Mouse (Mus musculus): ENCODE measurements at regions not wholly inside any gene's neighbourhood (a gene's known extent, or its start where the extent isn't known, plus 50 kb on each side); places are given as distances from the start of the nearest gene placed in this dataset.

DNA sequence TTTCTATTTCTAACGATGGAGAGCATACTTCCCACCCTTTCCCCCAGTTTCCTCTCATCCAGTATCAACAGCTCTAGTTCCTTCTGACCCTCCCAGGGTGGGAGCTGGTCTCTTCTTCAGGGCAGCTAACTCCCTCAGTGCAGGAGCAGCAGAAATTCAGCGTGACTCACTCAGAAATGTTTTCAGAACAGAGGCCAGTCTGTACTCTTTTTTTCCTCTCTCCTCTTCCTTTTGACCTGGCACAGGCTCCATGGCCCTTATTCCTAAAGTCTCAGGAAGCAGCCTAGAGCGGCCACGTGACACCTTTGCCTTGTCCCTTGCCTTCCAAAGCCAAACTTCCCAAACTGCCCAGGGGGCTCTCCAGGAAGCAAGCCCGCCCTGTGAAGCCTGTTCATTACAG, 55.4 kb downstream of the Pja1 start:
- peak; percentile 49 for DNase-seq (ENCODE audit: low read depth, low spot score)

DNA sequence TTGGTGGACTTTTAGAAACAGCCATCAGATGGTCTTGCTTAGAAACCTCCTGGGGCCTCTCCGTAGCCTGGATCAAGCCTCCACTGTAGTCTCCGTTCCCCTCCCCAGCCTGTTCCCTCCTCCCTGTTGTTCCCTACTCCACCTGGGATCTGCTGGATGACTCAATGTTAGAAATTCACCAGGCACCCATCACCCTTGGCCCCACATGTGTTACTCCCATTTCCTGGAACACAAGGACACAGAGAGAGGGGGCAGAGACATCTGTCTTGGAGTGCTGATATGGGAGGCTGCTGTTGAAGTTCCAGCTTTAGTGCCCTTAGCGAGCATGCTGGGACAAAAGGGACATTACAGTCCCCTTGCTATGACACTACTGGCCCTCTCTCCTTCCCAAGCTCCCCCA, 60.1 kb downstream of the Pja1 start:
- no peak for DNase-seq (ENCODE audit: low read depth, low spot score)

DNA sequence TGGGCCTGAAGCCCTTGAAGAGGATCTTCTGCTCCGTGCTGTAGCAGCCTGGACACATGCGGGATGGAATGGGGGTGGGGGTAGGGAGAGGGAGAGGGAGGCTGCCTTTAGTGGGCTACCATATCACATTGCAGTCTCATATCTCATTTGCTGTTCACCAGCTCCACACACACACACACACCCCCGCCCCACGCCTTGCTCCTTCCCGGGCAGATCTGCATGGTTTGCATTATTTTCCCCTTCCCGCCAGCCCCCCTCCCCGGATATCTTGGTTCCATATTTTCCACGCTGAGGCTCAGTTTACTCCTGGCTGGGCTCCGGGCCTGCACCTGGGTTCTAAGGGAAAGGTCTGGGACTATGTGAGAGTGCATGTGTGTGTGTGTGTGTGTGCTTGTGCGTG, 61.2 kb downstream of the Pja1 start:
- no peak for DNase-seq (ENCODE audit: low read depth, low spot score)

DNA sequence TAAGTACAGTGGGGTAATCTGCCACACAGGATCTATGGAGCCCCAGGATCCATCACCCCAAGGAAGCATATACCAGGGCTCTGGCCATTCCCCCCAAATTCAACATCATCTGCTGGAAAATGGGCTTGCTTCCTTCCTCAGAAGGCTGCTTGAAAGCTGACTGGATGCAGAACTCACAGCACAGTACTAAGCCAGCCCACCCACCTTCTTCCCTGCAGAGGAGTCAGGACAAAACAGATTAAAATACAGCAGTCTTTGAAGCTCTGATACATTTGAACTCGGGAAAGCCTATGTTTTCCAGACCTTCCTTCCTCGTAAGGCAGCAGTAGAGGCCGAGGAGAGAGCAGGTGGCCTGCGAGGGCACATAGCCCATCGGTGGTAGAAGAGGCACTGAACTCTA, 61.7 kb downstream of the Pja1 start:
- no peak for DNase-seq (ENCODE audit: low read depth, low spot score)

DNA sequence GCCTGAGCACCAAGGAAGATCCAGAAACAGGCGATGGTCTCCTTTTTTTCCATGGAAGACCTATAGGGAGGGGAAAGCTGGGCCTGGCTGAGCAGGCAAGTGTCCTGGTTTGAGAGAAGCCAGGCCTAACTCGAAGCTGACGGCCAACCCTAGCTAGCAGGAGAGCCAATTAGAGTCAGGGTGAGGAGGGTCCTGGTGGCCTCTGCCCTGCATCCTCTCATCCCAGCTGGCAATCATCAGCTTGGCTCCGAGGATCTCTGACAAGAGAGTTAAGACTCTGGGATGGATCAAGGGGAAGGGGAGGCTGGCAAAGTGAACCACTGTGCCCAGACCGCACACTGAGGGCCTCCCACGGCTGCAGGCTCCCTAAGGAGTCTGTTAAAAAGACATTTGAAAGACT, 62.3 kb downstream of the Pja1 start:
- DNase-seq (ENCODE audit: low read depth, low spot score): no peak

DNA sequence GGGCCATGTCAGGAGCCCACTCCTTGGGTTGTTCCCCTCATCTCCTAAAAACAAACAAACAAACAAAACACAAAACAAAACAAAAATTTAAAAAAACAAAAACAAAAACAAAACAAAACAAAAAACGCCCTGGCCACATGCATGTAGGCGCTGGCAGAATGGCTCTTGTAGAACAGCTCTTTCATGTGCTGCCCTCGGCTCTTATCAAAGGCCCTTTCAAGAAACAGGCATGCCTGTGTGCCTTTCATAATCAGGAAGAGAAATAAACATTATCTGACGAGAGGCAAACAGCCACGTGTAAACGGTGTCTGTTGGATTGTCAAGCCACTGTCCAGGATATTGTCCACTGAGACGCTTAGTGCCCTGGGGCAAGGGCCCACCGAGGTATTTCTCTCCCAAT, 65.2 kb downstream of the Pja1 start:
- no peak for DNase-seq (ENCODE audit: low read depth, low spot score)

DNA sequence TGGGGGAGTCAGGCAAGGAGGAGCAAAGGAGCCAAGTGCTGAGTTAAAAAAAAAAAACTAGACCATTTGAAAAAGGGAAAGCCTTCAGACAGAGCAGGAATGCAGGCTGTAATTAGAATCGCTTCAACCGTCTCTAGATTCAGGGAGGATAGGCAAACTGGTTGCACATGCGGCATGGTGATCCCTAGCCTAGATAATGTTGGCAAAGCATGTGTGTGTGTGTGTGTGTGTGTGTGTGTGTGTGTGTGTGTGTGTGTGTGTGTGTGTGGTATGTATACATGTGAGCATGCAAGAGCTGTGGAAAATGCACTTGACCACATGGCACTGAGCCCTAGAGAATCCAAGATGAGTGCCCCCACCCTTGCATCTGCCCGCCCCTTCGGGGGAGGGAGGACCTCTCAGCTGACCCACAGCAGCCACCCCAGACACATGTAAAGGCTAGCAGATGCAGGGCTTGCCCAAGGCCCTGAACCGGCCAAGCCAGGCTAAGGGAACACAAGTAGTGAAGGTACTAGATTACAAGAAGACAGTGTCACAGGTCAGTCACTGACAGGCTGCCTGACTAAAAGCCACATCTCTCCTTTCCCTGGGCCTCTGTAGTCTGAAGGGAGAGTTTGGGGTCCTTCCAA, 67.4 kb downstream of the Pja1 start:
- DNase-seq (ENCODE audit: low read depth, low spot score): no peak

DNA sequence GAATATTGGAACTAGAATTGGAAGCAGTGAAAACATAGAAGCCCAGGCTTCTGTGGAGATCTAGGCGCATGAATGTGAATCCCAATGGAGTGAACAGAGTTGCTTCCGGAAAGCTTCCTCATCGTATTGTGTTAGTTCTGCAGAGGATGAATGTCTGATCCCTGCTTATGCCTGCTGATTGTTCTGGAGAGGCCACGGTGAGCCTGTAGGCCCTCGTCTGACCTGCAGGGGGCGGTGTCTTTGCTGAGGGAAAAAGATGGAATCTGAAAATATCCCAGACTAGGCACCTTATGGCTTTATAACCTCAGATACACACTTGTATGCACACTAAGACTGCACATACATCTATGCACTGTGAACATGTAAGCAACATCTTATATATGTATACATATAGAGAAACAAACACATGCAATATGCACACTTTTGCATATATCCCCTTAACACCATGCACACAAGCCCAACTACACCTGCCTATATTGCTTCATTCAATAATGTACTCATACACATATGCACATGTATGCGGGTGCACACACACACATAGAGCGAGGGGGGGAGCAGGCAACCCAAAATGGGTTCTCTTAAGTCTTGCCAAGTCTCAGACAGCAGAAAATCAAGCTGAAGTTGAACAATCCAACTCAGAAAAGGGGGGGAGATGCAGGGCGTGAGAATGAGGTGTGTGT, 68.1 kb downstream of the Pja1 start:
- peak; percentile 26 for DNase-seq (ENCODE audit: low read depth, low spot score)

DNA sequence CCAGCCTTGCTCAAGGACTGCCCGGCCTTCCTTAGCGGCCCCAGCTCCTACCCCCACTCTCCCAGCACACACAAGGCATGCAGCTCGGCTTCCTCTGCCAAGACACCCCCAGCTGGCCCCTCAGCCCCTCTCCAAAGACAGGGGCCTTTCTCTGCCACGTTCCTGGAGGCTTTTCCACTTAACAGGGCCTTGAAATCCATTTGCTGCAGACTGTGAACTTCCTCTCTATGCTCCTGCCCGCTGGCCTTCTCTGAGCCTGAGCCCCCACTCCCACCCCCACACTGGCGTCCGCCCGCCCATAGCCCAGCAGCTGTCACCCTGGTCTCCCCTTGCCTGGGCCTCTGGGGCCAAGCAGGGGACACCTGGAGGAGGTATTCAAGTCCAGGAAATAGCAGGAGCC, 73.7 kb downstream of the Pja1 start:
- no peak for DNase-seq (ENCODE audit: low read depth, low spot score)

DNA sequence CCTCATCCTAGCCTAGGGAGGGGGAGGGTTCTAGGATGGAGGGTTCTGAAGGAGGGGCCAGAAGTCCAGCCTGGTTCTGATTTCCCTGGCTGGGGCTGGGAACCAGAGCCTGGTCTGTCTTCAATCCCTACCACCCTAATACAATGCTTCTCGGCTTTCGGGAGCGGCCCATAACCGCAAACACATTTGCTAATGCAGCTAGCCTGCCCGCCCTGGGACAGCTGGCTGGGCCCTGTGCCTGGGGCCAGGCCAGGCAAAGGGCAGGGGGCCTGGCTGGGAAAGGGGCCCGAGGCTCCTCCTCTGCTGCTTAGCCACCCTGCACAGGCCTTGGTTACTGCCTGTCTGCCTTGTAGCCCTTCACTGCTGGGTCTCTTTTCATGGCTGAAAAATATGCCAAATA, 74.9 kb downstream of the Pja1 start:
- DNase-seq (ENCODE audit: low read depth, low spot score): no peak

DNA sequence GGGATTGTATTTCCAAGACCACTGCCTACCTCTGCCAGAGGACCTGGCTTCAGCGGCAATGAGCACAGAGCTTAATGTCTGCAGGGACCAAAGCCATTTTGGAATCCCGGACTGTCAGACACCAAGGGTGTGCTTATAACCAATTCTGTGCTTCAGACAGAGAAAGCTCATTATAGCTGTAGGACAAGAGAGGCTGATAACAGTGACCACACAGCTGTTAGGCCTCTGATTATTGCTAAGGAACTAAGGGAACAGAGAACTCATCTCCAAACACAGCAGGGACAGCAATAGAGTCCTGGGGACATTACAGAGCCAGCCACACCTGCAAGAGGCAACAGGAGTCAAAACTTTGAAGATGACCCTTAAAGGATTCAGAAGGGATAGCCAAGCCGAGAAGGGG, 76.0 kb downstream of the Pja1 start:
- DNase-seq (ENCODE audit: low read depth, low spot score): no peak

DNA sequence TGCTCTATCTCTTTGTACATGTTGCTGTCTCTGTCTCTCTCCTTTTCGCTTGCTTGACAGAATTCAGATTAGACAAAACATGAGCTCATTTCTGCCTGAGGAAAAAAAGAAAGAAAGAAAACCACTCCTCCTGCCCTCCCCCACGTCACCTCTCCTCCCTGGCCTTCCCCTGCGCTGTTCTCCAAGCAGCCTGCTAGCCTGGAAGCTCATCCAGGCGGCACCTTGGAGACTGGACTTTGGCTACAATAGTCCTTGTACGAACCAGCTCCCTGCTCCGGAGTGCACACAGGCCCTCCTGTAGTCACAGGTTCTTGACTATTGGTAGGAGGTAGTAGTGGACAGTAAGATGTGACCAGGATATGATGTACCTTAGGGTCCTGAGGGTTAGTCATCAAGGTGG, 79.4 kb downstream of the Pja1 start:
- DNase-seq (ENCODE audit: low read depth, low spot score): no peak

DNA sequence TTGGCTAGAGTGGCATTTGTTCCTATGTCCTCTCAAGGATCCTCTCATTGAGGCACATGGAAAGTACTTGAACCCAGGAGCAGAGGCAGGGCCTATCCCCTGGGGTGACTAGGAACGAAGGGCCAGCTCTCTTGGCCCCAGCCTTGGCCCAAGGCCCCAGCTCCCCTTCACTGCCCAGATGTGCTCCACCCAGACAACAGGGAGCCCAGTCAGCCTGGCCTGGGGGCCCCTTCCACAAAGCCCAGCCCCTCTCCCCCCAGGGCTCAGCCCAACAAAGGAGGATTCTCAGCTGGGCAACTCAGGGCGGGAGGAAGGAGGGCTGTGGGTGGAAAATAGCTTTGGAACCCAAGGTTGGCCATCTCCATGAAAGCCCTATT, 80.6 kb downstream of the Pja1 start:
- DNase-seq (ENCODE audit: low read depth, low spot score): no peak

DNA sequence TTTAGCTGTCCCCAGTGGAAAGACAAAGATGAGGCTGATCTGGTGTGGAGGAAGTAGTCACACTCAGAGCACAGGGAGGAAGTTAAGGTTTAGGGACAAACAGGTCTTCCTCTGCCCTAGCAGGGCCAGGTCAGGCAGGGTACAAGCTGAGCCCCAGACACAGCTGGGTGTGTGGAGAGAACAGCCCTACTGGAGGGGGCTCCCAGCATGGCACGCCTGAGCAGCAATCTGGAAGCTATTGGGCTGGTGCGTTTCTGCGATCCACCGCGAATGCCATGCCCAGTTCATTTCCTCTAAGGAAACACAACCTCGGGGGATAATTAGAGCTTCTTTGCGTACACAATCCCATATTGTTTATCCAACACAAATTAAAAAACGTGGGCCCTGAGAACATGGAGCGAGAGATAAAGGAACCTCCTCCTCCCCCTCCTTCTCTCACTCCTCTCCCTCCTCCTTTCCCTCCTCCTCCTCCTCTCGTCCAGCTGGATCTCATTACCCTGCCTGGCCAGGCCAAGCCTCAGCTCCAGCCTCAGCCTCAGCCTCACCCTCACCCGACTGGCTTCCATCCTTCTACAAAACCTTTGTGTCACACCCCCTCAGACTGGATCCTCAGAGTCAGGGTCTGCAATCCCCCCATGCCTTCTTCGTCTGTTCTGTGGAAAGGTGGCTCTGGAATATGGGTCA, 81.2 kb downstream of the Pja1 start:
- no peak for DNase-seq (ENCODE audit: low read depth, low spot score)

DNA sequence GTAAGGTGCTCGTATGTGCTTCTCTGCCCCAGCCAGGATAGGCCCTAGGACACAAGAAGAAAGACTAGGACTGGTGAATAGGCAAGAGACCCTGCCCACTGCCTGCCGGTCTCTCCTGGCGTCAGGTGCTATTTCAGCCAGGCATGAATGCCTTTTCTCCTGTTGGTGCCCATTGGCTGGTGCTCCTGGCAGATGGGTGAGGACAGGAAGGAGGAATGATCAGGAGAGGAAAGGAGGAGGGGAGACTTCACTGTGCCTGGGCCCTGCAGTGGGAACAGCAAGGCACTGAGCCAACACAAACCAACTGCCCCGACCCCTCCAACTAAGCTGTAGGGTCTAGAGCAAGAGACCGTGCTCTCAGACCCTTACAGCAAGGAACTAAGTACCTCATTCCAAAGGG, 100.4 kb downstream of the Pja1 start:
- no peak for DNase-seq (ENCODE audit: low read depth, low spot score)

DNA sequence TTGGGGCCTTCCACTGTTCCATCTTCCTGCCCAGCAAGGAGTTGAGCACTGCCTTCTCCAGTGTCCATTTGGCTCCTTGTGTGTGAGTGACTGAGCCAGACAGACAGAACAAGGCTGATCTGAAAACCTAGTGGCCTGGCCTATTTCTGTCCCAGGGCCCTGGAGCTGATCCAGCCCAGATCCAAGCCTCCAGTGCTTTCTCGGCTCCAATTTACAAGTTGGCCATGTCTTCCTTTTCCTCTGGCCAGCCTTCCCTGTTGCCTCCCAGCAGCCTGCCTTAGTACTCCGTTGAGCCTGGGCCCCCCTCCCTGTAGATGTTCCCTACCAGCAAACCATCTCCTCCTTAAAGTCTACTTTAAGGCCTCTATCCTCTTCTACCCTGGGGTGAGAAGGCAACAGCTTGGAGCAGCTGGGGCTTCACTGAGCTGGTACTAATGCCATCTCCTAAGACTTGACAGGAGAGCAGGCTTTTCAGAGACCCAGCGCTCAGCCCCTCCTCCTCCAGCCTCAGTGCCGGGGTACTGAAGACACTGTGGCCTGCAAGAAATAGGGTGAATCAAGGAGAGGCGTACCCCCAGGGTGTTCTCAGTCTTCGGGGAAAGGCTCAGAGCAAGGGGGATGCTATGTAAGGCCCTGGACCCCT, 101.7 kb downstream of the Pja1 start:
- no peak for DNase-seq (ENCODE audit: low read depth, low spot score)

DNA sequence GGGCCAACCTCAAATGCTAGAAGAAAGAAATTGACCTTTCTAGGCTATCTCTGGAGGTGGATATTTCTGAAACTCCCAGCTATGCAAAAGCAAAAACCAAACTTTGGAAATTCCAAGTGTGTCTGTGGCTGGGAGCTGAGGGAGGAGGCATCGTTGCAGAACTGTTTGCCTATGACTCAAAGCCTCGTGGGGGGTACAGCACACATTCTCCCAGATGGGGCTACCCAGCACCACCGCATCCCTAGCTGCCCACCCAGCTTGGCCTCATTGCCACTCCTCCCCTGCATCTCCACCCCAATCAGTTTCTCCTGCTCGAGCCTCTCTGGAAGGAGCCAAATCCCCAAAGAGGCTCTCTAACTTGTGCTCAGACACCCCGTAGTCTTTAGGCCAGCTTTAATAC, 107.0 kb downstream of the Pja1 start:
- DNase-seq (ENCODE audit: low read depth, low spot score): no peak

DNA sequence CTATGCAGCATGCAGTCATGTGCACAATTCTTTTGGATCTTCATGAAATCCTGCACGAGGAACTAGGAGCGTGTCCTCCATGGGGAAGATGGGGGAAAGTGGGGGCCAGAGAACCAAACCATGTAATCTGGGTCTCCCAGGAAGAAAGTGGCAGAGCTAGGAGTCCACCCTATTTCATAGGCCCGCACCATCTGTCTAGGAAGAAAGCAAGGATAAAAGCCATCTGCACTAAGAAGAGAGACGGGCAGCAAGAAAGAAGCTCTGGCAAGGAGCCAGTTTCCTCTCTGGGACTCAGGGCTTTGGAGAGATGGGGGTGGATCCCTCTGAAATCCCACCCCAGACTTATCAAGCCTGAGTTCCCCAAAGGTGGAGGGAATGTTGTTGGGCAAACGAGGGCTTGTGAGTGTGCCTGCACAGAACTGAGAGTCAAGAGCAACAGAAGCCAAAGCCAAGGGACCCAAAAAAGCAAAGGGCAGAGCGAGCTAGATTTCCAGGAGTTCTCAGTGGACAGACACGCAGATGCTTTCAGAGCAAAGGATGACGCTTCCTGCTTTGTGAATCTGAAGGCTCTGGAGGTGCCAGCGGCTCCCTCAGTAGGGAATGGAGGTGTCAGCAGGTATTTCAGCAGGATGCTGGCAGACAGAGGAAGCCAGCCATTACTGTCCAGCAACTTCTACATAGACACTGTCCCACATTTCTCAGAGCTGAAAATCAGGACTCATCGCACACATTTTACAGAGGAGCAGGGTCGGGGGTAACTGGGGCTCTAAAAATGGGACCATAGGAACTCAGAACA, 110.8 kb downstream of the Pja1 start:
- DNase-seq (ENCODE audit: low read depth, low spot score): no peak

DNA sequence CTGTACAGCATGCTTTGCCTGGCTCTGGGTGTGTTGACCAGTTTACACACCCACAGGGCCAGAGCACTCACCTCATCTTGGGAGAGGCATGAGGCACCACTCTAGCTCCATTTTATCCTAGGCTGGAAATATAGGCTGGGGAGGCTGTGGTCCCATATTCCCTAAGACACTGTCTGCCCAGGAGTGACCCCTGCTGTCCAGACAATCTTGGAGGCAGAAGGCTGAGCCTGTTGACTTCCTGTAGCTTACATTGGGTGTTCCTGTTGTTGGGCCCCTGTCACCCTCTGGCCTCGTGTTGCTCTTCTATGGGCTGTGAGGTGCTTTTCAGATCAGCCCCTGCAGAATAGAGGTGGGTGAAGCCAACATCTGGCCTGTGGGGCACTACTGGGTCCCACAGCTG, 112.3 kb downstream of the Pja1 start:
- DNase-seq (ENCODE audit: low read depth, low spot score): peak; percentile 12

DNA sequence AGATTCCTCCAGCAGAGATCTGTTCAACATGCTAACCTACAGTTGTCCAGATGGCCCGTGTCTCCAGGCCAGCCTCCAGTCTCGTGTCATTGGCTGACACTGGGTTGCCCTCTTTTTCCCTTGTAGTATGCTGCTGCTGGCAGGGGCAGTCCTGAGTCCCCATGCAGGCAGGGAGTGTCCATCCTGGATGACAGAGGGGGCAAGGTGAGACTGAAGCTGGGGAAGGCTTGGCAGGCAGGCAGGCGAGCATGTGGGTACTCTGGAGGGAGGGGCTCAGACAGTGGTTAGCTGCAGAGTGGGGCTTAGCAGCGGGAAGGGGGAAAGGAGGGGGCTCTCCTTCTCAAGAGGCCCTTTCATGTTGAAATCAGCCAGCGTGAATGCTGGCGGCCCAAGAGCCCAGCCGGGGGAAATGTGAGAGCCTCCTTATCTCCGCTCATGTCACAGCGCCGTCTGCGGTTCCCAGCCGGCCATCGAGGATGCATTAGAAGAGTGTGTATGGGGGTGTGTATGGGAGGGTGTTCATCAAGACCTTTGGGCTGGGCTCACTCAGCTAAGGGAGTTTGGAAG, 112.9 kb downstream of the Pja1 start:
- no peak for DNase-seq (ENCODE audit: low read depth, low spot score)

DNA sequence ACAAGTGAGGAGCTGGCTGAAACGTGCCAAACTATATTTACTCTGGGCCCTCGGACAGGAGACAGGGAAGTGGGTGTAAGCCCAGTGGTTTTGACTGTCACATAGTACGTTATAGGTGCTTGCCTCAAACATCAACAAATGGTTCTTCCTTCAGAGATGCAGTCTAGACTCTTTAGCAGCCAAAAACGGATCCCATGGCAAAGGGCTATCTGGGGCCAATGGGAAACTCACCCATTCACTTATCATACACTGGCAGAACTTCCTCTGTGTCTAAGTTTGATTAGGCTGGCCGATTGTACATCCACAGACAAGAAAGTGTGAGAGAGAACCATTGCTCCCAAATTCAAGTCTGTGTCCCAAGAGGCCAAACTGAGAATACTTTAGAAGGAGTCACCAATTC, 115.9 kb downstream of the Pja1 start:
- no peak for DNase-seq (ENCODE audit: low read depth, low spot score)

DNA sequence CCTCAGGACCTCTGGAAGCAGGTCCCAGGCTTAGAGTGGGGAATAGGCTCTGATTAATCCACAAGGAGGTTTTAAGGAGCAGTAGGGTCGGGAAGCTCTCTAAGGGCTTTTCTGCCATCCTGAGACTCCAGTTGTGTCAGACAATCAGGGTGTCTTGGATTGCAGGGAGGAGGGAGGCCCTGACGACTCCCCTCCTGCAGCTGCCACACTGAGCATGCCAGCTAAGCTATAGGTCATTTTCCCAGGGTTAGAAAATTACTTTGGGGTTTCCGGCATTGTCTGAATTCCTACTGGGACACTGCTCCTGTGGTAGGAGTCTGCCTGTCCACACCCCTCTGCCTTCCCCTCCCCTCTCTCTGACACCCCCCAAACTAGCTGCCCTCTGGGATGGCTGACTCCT, 120.8 kb downstream of the Pja1 start:
- DNase-seq (ENCODE audit: low read depth, low spot score): no peak
